Mouse (Mus musculus): ENCODE data around the gene Gm29427. TPM values are rescaled to one million over a fixed set of nuclear protein-coding genes. Genes with fewer than 3 reads are reported as not detected.
A peak's percentile ranks its signal among the peaks of the same experiment; 100 is the strongest.

The Gm29427 gene
- polyA plus RNA-seq, 1 experiment from 2014 or later, result not detected

DNA sequence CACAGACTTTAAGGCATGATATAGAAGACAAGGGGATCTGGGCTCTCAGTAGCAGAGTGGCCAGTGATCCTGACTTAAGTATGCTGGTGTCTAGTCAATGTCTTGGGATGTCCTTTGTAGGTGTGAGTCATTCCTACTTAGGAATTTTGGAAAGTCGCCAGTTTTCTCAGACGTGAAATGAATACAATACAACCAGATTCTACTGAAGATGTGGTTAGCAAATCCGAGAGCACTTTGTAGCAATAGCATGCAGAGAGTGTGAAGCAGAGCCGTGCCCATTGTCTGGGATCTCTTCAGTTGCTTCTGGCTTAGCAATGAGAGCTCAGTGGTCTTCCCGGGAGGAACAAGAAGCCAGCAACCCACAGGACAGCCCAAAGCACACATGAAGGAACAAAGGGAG lies 18.9 kb upstream of the Gm29427 start:
- 49% methylated on average over 5 of the region's 5 CpGs for WGBS
- no peaks in the 10 kb centered on the region for H3K9me3 ChIP-seq (replicated peaks; ENCODE audit: control insufficient read depth, low read length, poor library complexity, severe bottlenecking)
- no peak overlapping the region for H3K9ac ChIP-seq (ENCODE audit: low read depth, low read length)
- H3K4me2 ChIP-seq (ENCODE audit: low read length), result no peak overlapping the region
- no peak overlapping the region for H3K4me3 ChIP-seq (ENCODE audit: low read depth, low read length)
- no peak overlapping the region for H3K27ac ChIP-seq (ENCODE audit: low read length)
- no peak for ATAC-seq
- no peaks in the 10 kb centered on the region; the same call in 1 of the 2 replicates for H3K27me3 ChIP-seq (ENCODE audit: control insufficient read depth, insufficient read depth, low read depth, low read length)
- no peaks in the 10 kb centered on the region for H3K36me3 ChIP-seq (ENCODE audit: control insufficient read depth, insufficient read depth, low read length)
- H3K4me1 ChIP-seq (ENCODE audit: control insufficient read depth, insufficient read depth, low read length), result no peaks in the 10 kb centered on the region; the same call in 1 of the 2 replicates

GRCm38 (mm10) chr1:130733671-130734070 lies 18.1 kb upstream of the Gm29427 start:
- no peak overlapping the region for H3K27ac ChIP-seq (ENCODE audit: low read length)
- H3K9ac ChIP-seq (ENCODE audit: low read depth, low read length), result no peak overlapping the region
- no peaks in the 10 kb centered on the region; the same call in 1 of the 2 replicates for H3K4me1 ChIP-seq (ENCODE audit: control insufficient read depth, insufficient read depth, low read length)
- H3K27me3 ChIP-seq (ENCODE audit: control insufficient read depth, insufficient read depth, low read depth, low read length), result no peaks in the 10 kb centered on the region; the same call in 1 of the 2 replicates
- no peak overlapping the region for H3K4me3 ChIP-seq (ENCODE audit: low read depth, low read length)
- ATAC-seq, result no peak
- H3K9me3 ChIP-seq (replicated peaks; ENCODE audit: control insufficient read depth, low read length, poor library complexity, severe bottlenecking), result no peaks in the 10 kb centered on the region
- H3K36me3 ChIP-seq (ENCODE audit: control insufficient read depth, insufficient read depth, low read length), result no peaks in the 10 kb centered on the region
- WGBS, result 93% methylated on average over 4 of the region's 4 CpGs
- H3K4me2 ChIP-seq (ENCODE audit: low read length), result no peak overlapping the region

DNA sequence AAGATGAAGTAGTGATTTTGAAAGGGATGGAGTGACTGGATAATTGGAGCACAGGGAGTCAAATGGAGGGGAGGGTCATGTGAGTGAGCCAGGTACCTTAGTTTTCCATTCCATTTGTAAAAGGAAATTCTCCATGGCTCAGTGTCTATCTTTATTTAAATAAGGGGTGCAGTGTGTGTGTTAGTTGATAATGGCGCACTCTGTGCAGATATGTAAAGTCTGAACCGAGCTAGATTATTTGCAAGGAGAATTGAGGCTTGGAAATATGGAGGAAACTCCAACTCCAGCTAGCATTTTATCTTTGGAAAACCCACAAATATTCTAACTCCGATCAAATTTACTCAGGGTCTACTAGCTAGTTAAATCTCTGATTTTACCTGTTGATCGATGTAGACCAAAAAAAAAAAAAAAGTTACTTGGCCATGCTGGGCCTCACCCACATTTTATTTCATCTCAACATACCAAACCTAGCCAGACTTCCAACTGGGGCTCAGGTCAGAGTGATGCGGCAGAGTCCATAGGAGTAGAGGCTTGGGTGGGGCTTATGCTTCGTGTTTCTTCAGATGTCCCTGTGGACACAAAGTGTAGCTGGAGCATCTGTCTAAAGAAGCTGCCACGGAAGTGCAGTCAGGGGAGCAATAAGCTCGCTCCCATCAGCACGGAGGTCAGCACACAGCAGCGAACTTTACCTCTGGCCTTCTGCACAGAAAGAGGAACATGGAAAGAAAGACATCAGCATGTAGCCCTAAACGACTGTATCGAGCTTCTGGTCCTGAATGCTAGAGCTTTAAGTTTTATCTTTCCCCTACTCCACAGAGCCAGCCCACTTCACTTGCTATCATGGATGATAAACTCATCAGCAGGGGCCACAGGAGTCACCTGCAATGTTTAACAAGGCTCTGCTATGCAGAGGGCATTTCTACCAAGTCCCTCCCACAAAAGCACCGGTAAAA lies 17.4 kb upstream of the Gm29427 start:
- Histone ChIP-seq H3K27me3 (ENCODE audit: control insufficient read depth, insufficient read depth, low read depth, low read length) (no peaks in the 10 kb centered on the region; the same call in 1 of the 2 replicates), H3K9me3 (replicated peaks; ENCODE audit: control insufficient read depth, low read length, poor library complexity, severe bottlenecking) (no peaks in the 10 kb centered on the region), H3K9ac (ENCODE audit: low read depth, low read length) (no peak overlapping the region), H3K4me3 (ENCODE audit: low read depth, low read length) (no peak overlapping the region), H3K27ac (ENCODE audit: low read length) (no peak overlapping the region), H3K36me3 (ENCODE audit: control insufficient read depth, insufficient read depth, low read length) (no peaks in the 10 kb centered on the region), H3K4me2 (ENCODE audit: low read length) (no peak overlapping the region), H3K4me1 (ENCODE audit: control insufficient read depth, insufficient read depth, low read length) (no peaks in the 10 kb centered on the region; the same call in 1 of the 2 replicates)
- no peak for ATAC-seq
- WGBS, result 92% methylated on average over 13 of the region's 13 CpGs

DNA sequence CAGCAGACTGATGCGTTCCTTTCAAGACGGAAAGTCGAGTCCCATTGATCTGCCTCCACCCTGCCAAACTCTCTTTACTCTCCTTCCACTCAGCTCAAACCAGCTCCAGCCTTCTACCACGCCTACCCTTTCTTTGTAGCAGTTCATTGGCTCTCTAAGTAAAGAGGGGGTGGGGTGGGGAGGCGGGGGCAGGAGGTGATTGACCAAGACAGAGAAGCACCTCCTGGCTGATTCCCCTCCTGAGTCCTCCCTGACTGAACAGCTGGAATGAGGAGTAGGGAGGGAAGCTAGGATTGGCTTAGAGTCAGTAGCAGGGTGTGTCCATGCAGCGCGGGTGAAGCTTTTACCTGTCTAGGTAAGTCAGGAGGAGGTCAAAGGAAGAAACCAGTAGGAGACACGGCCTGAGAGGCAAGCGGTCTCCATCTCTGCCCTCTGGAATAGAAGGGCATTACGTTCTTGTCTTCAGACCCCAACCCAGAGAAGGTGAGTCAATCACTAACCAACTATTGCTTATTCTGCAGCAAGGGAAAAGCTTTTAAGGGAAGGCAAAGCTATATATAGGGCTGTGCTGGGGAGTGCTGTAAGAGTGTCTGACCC lies 16.2 kb upstream of the Gm29427 start, which contains the start of gene AA986860:
Gene AA986860 (plus strand): TSS at position 236 of the 597 bp plus-strand sequence.
- Histone ChIP-seq H3K9ac (ENCODE audit: low read depth, low read length) (no peak within 1 kb of the TSS), H3K27me3 (ENCODE audit: control insufficient read depth, insufficient read depth, low read depth, low read length) (no peaks in the 10 kb centered on the region; the same call in 1 of the 2 replicates), H3K4me2 (ENCODE audit: low read length) (peak within 1 kb of the TSS; percentile 20; the same call in 1 of the 2 replicates), H3K27ac (ENCODE audit: low read length) (no peak within 1 kb of the TSS), H3K4me3 (ENCODE audit: low read depth, low read length) (no peak within 1 kb of the TSS), H3K9me3 (replicated peaks; ENCODE audit: control insufficient read depth, low read length, poor library complexity, severe bottlenecking) (no peaks in the 10 kb centered on the region), H3K36me3 (ENCODE audit: control insufficient read depth, insufficient read depth, low read length) (no peaks in the 10 kb centered on the region), H3K4me1 (ENCODE audit: control insufficient read depth, insufficient read depth, low read length) (no peaks in the 10 kb centered on the region; the same call in 1 of the 2 replicates)
- WGBS, result 9% methylated on average over 10 of the region's 10 CpGs
- no peak for ATAC-seq

DNA sequence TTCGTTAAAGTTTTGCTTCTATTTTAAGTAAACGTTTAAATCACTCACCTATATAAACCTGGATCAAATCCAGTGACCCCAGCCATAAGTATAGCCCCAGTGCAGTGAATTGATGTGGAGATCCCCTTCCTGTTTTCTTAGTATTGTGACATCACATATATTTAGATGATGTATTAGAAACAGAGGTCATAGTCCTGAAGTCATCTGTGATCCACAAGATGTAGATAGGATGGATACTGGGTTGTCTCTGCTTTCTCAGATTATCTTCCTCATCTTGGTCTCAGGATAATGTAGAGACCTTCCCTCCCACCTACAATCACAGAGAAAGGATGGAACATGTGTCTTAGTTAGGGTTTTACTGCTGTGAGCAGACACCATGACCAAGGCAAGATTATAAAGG lies 13.6 kb upstream of the Gm29427 start, which contains the start of gene Pfkfb2:
Gene Pfkfb2 (minus strand): TSS at position 101 of the 400 bp plus-strand sequence.
- Histone ChIP-seq H3K27ac (ENCODE audit: low read length) (no peak within 1 kb of the TSS), H3K27me3 (ENCODE audit: control insufficient read depth, insufficient read depth, low read depth, low read length) (no peaks in the 10 kb centered on the region; the same call in 1 of the 2 replicates), H3K9me3 (replicated peaks; ENCODE audit: control insufficient read depth, low read length, poor library complexity, severe bottlenecking) (no peaks in the 10 kb centered on the region), H3K36me3 (ENCODE audit: control insufficient read depth, insufficient read depth, low read length) (no peaks in the 10 kb centered on the region), H3K4me3 (ENCODE audit: low read depth, low read length) (no peak within 1 kb of the TSS), H3K4me1 (ENCODE audit: control insufficient read depth, insufficient read depth, low read length) (no peaks in the 10 kb centered on the region; the same call in 1 of the 2 replicates), H3K4me2 (ENCODE audit: low read length) (no peak within 1 kb of the TSS), H3K9ac (ENCODE audit: low read depth, low read length) (no peak within 1 kb of the TSS)
- ATAC-seq, result no peak
- 84% methylated on average over 2 of the region's 2 CpGs for WGBS

- Histone ChIP-seq H3K27ac (ENCODE audit: low read length) (no peak overlapping the region), H3K4me1 (ENCODE audit: control insufficient read depth, insufficient read depth, low read length) (no peaks in the 10 kb centered on the region; the same call in 1 of the 2 replicates), H3K9ac (ENCODE audit: low read depth, low read length) (no peak overlapping the region), H3K36me3 (ENCODE audit: control insufficient read depth, insufficient read depth, low read length) (no peaks in the 10 kb centered on the region), H3K9me3 (replicated peaks; ENCODE audit: control insufficient read depth, low read length, poor library complexity, severe bottlenecking) (no peaks in the 10 kb centered on the region), H3K27me3 (ENCODE audit: control insufficient read depth, insufficient read depth, low read depth, low read length) (no peaks in the 10 kb centered on the region; the same call in 1 of the 2 replicates), H3K4me2 (ENCODE audit: low read length) (no peak overlapping the region), H3K4me3 (ENCODE audit: low read depth, low read length) (no peak overlapping the region)
- 94% methylated on average over 3 of the region's 3 CpGs for WGBS
- ATAC-seq, result no peak
Measured at GRCm38 (mm10) chr1:130728708-130729107, 13.1 kb upstream of the Gm29427 start.

DNA sequence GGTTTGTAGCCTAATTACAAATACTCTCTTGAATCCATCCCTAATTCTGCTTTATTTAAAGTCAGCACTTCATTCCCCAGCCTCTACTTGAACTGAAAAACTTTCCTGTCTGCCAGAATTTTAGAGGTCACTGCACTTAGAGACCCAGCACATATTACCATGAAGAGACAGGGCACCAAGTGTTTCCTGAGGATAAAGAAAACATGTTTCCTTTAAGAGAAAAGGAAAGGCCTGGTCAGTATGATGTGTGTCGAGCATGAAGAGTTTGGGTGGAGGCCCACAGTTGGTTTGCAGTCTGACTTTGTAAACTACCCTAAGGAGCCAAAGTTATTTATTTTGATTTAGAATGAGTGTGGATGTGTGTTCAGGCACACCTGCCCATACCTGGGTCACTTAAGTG lies 12.5 kb upstream of the Gm29427 start:
- H3K4me2 ChIP-seq (ENCODE audit: low read length), result no peak overlapping the region
- 73% methylated on average over 1 of the region's 1 CpGs for WGBS
- no peaks in the 10 kb centered on the region; the same call in 1 of the 2 replicates for H3K27me3 ChIP-seq (ENCODE audit: control insufficient read depth, insufficient read depth, low read depth, low read length)
- no peaks in the 10 kb centered on the region for H3K9me3 ChIP-seq (replicated peaks; ENCODE audit: control insufficient read depth, low read length, poor library complexity, severe bottlenecking)
- H3K27ac ChIP-seq (ENCODE audit: low read length), result no peak overlapping the region
- no peaks in the 10 kb centered on the region for H3K36me3 ChIP-seq (ENCODE audit: control insufficient read depth, insufficient read depth, low read length)
- H3K4me3 ChIP-seq (ENCODE audit: low read depth, low read length), result no peak overlapping the region
- H3K9ac ChIP-seq (ENCODE audit: low read depth, low read length), result no peak overlapping the region
- H3K4me1 ChIP-seq (ENCODE audit: control insufficient read depth, insufficient read depth, low read length), result no peaks in the 10 kb centered on the region; the same call in 1 of the 2 replicates
- ATAC-seq, result no peak

DNA sequence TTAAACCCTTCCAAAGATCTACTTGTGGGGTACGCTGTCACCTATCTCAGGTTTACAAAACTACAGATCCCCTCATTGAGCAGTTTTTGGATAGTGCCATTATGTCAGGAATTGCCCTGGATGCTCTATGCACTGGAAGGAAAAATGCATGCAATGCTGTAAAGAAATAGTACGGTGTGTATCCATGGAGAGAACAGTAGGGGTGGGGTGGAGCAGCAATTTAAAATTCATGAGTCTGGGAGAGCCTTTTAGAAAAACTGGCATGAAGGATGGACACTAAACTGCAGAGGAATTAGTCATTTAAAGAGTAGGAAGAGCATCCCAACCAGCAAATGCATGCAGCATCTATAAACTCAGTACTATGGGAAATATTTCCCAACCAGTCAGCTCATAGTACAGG lies 10.8 kb upstream of the Gm29427 start:
- no peaks in the 10 kb centered on the region for H3K4me1 ChIP-seq (ENCODE audit: control insufficient read depth, insufficient read depth, low read length)
- 54% methylated on average over 2 of the region's 2 CpGs for WGBS
- no peak overlapping the region for H3K27ac ChIP-seq (ENCODE audit: low read length)
- ATAC-seq, result no peak
- no peaks in the 10 kb centered on the region for H3K27me3 ChIP-seq (ENCODE audit: control insufficient read depth, insufficient read depth, low read depth, low read length)
- H3K4me3 ChIP-seq (ENCODE audit: low read depth, low read length), result no peak overlapping the region
- H3K4me2 ChIP-seq (ENCODE audit: low read length), result no peak overlapping the region
- no peaks in the 10 kb centered on the region for H3K9me3 ChIP-seq (replicated peaks; ENCODE audit: control insufficient read depth, low read length, poor library complexity, severe bottlenecking)
- H3K9ac ChIP-seq (ENCODE audit: low read depth, low read length), result no peak overlapping the region
- no peaks in the 10 kb centered on the region for H3K36me3 ChIP-seq (ENCODE audit: control insufficient read depth, insufficient read depth, low read length)
